Mouse (Mus musculus) frontal cortex, postnatal 14 days (tissue): ENCODE results near the gene Olfr54.
"Not testable (repeated sequence)": the region's sequence is repeated elsewhere in the genome, so short reads cannot be mapped to it uniquely, and the experiment has no call there.

Source experiments
- DNase-seq, 2 experiments: peaks; one replicate each; pipeline ENCODE4 v3.0.0; 2022; ENCODE audit warnings: low spot score in 2 of 2

Olfr54 gene

GRCm38 (mm10) chr11:51013936-51014335 lies at the start of gene Olfr54:
TSS of gene Olfr54 (plus strand) at chr11:51014236.
- DNase-seq, result no peak

GRCm38 (mm10) chr11:50964886-50965285 lies 49.1 kb upstream of the Olfr54 start:
- no peak for DNase-seq

GRCm38 (mm10) chr11:50966230-50966629 lies 47.8 kb upstream of the Olfr54 start, which contains the start of gene Olfr1378:
TSS of gene Olfr1378 (plus strand) at chr11:50966530.
- no peak for DNase-seq

- DNase-seq, result no peak
Observed at GRCm38 (mm10) chr11:50977216-50977615, 36.8 kb upstream of the Olfr54 start.

- DNase-seq, result no peak
Observed at GRCm38 (mm10) chr11:50981667-50982066, 32.4 kb upstream of the Olfr54 start, which contains the start of gene Olfr1377. TSS of gene Olfr1377 (plus strand) at chr11:50981967.

GRCm38 (mm10) chr11:51003296-51003695 lies 10.7 kb upstream of the Olfr54 start, which contains the start of gene Olfr51:
TSS of gene Olfr51 (plus strand) at chr11:51003596.
- no peak for DNase-seq

- no peak for DNase-seq
Observed at GRCm38 (mm10) chr11:51011821-51012220, 2.2 kb upstream of the Olfr54 start.

- DNase-seq, result no peak
Observed at GRCm38 (mm10) chr11:51016341-51016740, 2.3 kb downstream of the Olfr54 start.

GRCm38 (mm10) chr11:51026811-51027210 lies 12.8 kb downstream of the Olfr54 start:
- not testable (repeated sequence) for DNase-seq

GRCm38 (mm10) chr11:51029381-51029780 lies 15.3 kb downstream of the Olfr54 start:
- not testable (repeated sequence) for DNase-seq

- DNase-seq, result no peak
Observed at GRCm38 (mm10) chr11:51030225-51030624, 16.2 kb downstream of the Olfr54 start.

GRCm38 (mm10) chr11:51032851-51033250 lies 18.8 kb downstream of the Olfr54 start:
- no peak for DNase-seq

GRCm38 (mm10) chr11:51034141-51034540 lies 20.1 kb downstream of the Olfr54 start:
- DNase-seq, result not testable (repeated sequence)

- DNase-seq, result no peak
Observed at GRCm38 (mm10) chr11:51035951-51036350, 21.9 kb downstream of the Olfr54 start.

- not testable (repeated sequence) for DNase-seq
Observed at GRCm38 (mm10) chr11:51044776-51045175, 30.7 kb downstream of the Olfr54 start.

- not testable (repeated sequence) for DNase-seq
Observed at GRCm38 (mm10) chr11:51047809-51048208, 33.8 kb downstream of the Olfr54 start, which contains the start of gene Olfr1375. TSS of gene Olfr1375 (plus strand) at chr11:51048109.

GRCm38 (mm10) chr11:51051678-51052077 lies 37.6 kb downstream of the Olfr54 start:
- no peak for DNase-seq

- DNase-seq, result no peak
Observed at GRCm38 (mm10) chr11:51053230-51053629, 39.2 kb downstream of the Olfr54 start.

GRCm38 (mm10) chr11:51059151-51059571 lies 45.1 kb downstream of the Olfr54 start, which contains the start of gene Zfp354a:
TSS of gene Zfp354a (plus strand) at chr11:51059257.
- DNase-seq, result peak; percentile 31 to 60

- DNase-seq, result no peak
Observed at GRCm38 (mm10) chr11:51059640-51060039, 45.6 kb downstream of the Olfr54 start.

- no peak for DNase-seq
Observed at GRCm38 (mm10) chr11:51060981-51061380, 46.9 kb downstream of the Olfr54 start.

GRCm38 (mm10) chr11:51063276-51063675 lies 49.2 kb downstream of the Olfr54 start:
- DNase-seq, result no peak

GRCm38 (mm10) chr11:51063841-51064240 lies 49.8 kb downstream of the Olfr54 start:
- no peak for DNase-seq
